Mouse (Mus musculus): ENCODE results near the gene 0610010K14Rik. TPM values are rescaled to one million over a fixed set of nuclear protein-coding genes. Genes with fewer than 3 reads are reported as not detected.
A peak's percentile ranks its signal among the peaks of the same experiment; 100 is the strongest.

Gene 0610010K14Rik
- polyA plus RNA-seq (2017; shearing (Covaris generic)) = 100 to 1,000 TPM; 133 to 147 (median 134) TPM

DNA sequence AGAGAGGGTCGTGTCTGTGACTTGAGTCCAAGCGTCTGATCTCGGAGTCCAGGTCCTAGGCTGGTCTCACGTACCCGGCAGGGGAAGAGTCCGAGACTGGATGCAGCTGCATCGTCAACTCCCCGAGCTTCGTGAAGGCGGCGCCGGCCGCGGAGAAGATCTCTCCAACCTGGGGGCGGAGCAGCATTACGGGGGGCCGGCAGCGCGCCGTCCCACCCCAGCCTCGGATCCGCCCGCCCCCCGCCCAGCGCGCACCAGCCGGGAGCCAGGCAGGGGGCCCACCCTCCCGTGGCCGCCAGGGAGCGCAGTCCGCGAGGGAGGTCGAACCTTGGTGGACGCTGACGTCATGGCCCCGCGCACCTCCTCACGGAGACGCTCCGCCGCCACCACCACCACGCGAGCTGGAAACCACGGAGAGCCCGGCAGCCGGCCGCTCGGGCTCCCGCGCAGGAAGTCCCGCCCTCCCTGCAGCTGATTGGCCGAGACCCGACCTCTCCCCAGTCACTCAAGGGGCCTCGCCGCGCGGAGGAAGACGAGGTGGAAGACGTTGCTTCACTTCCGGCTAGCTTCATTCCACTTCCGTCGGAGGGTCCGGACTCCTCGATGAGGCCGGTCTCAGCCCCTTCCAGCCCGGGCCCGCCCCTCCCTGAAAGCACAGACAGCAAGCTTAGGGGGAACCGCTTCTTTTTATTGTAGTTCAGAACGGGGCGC lies at the start of gene 0610010K14Rik:
0610010K14Rik (minus strand) TSS at position 458 of the 711 bp plus-strand sequence.
- peak; percentile 87 for ATAC-seq

DNA sequence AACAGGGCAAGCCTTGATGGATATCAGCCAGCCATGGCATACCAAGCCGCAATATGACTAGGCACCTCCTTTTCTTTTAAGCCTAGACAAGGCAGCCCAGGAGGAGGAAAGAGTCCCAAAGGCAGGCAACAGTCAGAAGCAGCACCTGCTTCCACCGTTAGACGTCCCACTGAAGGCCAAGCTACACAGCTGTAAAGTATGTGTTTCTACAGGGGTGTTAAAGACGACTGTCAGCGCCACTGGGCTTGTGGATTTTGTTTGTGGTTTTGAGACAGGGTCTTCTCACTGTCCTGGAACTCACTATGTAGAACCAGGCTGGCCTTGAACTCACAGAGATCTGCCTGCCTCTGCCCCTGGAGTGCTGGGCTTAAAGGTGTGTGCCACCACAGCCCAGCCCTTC lies 48.0 kb upstream of the 0610010K14Rik start:
- no peak for ATAC-seq

DNA sequence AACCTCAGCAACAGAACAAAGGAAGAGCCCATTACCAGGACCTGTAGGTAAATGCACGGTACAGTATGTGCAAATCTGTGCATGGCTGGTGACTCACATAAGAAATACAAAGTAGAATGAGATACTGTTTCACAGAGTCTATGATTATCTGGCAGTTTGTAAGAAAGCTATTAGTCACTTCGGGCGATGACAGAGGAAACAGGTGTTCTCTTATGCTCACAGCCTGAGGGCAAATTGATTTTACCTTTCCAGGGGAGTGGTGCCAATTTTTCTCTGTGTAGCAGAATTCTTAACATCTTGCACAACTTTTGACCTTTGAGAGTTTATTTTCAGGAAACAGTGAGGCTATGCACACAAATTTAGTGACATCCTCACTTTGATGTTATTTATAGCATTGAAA lies 47.0 kb upstream of the 0610010K14Rik start:
- ATAC-seq = no peak

DNA sequence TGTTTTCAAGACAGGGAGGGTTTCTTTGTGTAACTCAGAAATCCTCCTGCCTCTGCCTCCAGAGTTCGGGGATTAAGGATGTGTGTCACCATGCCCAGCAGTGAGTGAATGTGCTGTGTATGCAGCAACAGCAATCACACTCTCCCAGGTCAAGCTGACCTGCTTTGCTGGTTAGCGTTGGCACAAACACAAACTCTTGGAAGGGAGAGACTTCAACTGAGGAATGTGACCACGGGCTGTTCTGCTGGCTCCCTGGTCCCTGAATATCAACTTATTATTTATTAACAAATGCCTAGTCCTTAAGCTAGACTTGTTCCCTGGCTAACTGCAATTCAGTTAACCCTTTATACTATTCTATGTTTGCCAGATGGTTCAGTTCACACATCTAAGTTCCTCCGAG lies 46.0 kb upstream of the 0610010K14Rik start:
- no peak for ATAC-seq

DNA sequence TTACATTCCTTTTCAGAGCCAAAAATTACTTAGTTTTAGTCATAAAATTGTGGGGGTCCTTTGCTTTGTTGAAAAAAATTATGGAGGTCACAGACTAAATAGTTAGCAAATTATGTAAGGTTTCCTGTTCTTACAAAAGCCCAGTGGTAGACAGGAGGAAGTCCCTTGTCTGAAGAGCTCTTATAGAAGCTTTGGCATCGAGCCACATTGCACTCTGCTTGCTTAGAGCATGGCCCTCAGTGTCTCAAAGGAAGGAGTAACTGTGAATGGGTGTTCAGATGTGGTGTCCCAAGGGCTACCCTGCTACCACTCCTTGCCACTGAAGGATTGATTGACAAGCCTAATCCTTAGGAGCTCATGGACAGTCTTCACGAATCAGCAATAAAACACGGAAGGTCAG lies 42.7 kb upstream of the 0610010K14Rik start:
- peak; percentile 43 for ATAC-seq

DNA sequence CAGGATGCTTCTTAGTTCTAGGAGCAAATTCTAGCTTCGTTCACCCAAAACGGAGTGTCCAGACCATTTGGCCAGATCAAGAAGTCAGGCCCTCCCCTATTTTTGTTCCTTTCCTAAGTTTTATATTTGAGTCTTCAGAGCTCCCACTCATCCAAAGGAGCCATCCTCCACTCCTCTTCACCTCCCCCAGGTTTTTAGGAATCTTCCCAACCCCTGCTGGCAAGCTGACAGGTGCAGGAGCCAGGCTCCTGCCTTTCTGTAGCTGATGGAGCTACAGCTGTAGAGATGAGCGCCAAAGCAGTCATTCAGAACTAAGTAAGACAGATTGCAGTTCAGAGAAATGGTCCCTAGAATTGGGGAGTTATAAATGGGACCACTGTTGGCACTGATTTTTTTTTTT lies 41.2 kb upstream of the 0610010K14Rik start:
- ATAC-seq = no peak

DNA sequence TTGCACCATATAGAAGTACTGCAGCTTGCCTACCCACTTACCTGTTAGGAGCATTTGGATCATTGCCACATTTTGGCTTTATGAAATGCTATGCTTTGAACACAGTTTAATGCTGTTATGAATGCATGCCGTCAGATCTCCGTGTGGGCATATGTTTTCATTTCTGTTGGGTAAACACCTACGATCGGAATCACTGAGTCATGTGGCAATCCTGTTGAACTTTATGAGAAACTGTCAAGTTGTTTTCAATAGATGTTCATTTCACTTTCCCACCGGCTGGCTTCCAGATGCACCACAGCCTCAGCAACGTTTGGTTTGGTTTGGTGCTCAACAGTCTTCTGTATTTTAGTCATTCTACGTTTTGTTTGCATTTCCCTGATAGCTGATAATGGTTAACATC lies 33.9 kb upstream of the 0610010K14Rik start:
- peak; percentile 74 for ATAC-seq

DNA sequence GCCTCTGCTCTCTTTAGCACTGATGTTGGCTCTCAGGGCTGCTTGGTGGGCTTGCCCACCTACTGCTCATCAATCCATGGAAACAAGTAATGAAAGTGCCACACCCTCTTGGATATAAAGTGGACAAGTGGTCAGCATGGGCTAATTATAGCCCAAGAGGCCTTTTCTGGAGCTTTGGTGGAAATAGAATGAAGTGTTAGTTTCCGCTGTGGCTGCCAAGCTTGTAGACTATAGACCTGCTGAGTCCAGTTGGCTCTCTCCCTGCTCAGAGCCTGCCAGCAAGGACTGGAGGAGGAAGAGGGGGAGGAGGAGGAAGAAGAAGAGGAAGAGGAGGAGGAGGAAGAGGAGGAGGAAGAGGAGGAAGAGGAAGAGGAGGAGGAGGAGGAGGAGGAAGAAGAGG lies 28.7 kb upstream of the 0610010K14Rik start:
- no peak for ATAC-seq

DNA sequence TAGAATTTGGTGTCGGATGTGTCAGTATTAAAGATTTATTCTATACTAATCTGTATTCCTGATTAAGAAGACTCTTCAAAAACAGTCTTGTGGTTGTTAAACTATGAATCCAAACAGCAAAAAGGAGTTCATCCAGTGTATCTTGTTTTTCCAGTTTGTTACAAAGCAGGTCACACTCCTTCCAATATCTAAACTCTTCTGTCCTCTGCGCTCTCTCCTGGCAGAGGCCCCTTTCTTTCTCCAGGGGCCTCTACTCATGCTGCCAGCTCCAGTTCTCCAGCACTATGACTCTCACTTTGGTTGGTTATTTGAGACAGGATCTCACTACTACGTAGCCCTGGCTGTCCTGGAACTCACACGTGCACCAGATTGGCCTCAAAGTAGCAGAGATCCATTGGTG lies 28.1 kb upstream of the 0610010K14Rik start:
- ATAC-seq = no peak

DNA sequence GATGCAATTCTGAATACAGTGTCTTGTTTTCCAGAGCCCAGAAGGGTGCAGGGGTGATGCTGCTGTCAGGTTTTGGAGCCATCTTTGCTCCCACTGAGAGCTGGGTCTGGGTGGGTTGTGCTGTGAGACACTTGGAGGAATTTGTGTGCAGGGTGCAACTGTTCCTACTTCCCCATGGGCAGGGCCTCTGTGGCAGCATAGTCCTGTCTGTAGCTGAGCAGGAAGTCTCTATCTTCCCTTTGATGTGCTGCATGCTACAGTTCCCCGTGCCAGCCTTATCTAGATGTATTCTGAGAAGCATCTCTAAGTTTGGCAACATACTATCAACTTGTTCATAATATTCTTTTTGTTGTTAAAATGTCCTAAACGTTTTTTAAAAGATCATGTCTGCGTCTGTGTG lies 27.5 kb upstream of the 0610010K14Rik start:
- ATAC-seq = peak; percentile 82

DNA sequence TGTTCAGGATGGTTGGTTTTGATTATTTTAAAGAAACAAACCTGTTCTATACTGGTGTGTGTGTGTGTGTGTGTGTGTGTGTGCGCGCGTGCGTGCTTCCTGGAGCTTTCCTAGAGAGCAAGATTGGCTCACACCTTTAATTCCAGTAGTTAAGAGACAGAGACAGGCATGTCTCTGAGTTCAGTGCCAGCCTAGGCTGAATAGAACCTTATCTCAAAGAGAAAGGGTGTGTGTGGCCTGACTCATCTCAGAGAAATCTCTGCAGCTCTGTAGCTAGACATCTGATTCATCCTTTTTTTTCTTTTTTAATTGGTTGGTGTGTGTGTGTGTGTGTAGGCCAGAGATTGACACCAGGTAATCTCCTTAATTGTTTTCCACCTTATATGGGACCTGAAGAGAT lies 21.3 kb upstream of the 0610010K14Rik start:
- ATAC-seq = no peak

DNA sequence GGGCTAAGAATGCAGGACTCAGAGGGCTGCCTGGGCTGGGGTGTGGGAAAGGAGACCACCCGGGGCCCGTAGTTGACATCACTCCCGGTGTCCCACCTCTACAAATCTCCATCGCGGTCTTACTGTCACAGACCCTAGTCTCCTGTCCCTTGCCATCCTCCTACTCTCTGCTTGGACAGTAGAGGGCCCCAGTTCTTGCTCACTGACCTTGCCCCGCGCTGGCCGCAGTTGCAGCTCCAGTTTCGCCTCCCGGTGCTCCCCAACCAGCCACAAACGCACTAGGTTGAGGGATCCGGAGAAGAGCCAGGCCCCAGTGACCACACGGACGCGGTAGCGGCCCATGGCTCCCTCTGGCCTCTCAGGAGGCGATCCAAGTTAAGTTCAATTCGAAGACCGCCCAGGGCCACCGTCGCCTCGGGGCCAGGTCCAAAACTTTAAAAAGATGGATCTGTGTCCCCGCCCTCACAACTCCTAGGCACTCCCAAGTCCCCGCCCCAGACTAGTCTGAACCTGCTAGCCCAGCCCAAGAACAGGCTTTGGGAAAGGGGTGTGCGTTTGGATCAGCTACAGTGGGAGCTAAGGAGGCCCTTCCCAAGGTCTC lies 17.3 kb upstream of the 0610010K14Rik start, which contains the start of gene Alox12:
Alox12 (minus strand) TSS at position 423 of the 601 bp plus-strand sequence.
- no peak for ATAC-seq

DNA sequence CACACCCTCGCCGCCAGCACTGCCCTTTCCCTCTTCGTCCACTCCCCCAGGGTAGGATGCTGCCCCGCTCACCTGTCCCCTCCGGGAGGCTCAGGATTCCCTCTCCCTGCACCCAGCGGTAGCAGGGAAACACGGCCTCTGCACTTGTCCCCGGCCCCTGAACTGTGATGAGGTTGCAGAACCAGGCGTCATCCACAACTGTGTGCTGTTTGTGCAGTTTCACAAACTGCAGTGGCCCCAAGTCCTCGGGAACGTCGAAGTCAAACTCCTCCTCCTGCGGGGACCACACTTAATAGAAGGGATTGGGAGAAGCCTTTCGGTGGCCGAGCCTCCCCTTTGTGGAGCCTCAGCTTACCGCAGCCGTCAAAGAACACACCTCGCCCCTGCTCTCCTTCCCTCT lies 16.6 kb upstream of the 0610010K14Rik start:
- no peak for ATAC-seq

DNA sequence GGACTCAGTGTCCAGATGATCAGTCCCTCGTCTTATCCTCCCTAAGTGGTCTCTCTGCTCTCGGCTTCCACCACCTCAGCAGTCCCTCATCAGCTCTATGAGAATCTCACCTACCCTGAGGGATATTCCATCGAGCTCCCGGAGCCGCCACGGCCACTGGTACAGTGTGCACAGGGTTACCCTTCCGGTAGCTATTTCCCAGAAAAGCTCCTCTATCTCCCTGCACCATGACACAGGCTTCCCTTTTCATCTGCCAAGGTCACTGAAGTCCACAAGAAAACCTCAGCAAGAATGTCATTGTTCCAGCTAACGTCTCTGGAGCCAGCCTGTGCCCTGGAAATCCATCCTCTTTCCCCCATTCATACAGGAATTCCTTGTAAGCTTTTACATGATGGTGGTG lies 14.1 kb upstream of the 0610010K14Rik start:
- no peak for ATAC-seq

DNA sequence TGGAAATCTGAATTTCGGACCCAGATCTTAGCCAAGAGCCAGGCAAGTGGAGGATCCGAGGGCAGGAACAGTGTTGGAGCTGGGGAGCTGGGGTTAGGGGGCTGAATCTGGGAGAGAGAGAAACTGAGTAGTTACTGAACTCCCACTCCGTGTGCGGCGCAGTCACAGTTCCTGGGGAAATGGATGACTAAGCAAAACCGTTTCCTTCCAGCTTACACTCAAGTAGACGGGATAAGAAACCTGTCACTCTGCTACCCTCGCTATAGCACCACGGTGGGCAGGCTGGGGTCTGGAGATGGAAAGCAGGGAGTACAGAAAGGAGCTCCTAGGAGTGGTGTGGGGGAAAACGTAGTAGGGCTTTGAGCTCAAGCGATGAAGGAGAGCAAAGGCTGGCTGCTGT lies 12.4 kb upstream of the 0610010K14Rik start:
- ATAC-seq = no peak

DNA sequence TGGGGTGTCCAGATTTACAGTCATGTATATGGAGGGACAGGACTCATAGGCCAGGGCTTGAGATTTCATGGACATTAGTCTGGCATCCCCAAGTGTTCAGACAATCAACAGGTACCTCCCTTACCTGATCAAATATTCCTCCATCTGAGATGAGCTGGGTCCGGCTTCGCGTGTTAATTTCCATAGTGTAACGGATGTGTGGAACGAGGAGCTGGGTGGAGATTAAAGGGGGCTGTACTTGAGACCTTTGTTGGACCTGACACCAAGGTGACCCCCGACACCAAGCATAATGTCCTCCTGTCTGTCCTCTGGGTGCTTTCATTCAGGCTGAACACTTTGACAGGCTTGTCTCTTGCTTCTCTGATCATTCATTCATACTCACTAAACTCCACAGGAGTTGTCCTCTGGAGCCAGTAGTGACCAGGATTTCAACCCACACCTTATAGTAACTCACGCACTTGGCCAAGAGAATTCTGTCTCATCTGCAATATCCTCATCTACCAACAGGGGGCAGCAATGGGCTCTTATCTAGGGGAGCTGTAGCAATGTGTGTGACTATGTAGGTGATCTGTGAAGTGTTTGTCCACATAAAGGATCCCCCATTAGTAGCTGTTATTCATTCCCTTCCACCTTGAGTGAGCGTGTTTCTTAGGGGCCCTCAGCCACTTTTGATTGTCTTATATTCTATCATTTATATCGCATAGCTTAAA lies 9.6 kb upstream of the 0610010K14Rik start:
- ATAC-seq = no peak

DNA sequence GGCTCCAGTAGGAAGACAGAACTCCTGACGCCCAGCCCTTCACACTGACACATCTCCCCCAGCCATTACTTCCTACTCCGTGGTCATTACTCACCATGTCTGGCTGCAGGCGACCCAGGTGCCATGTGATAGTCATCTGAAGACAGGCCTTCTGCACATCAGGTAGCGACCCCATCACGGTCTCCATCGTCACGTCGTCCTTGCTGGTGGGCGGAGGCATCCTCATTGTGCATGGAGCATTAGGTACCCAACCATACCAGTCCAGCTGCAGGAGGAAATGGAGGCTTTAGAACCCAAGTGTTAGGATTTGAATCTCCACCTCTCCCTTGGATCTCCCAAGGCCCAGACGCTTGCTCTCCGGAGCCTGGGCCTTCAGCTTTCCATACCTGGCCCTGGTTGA lies 4.9 kb upstream of the 0610010K14Rik start:
- no peak for ATAC-seq

DNA sequence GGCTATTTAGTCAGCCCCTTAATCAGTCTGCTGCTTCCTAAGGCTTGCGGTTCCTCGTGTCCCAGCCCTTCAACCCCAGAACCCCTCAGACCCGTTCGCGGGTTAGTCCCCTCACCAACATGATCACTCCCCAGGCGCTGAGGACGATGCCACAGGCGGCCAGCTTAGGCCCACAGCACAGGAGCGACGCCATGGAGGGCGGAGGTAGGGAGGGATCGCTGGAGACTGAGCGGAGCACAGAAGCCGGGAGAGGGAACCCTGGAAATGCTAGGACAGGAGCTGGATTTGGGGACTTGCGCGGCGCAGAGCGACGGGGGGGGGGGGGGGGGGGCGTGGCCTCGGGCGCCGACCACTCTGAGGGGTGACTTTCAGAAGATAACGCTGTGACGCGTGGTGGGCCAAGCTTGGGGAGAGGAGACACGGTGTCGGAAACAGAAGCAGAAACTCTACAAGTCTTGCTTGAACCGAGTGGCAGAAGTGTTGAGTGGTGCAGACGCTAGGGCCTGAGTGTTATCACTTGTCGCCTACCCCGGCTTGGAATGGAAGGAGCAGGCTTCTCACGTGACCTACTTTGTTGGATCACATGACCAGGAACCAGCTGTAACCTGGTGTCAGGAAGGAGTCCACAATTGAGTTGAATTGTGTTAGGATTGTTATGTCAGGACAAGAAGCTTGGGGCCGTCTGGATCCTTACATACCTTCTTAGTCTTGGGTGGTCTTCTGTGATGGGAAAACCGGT lies 2.0 kb upstream of the 0610010K14Rik start, which contains the start of the genes Gm21988 and Rnasek:
Gm21988 (minus strand) TSS at position 290 of the 739 bp plus-strand sequence.
Rnasek (minus strand) TSS at position 302 of the 739 bp plus-strand sequence.
- ATAC-seq = peak; percentile 61

DNA sequence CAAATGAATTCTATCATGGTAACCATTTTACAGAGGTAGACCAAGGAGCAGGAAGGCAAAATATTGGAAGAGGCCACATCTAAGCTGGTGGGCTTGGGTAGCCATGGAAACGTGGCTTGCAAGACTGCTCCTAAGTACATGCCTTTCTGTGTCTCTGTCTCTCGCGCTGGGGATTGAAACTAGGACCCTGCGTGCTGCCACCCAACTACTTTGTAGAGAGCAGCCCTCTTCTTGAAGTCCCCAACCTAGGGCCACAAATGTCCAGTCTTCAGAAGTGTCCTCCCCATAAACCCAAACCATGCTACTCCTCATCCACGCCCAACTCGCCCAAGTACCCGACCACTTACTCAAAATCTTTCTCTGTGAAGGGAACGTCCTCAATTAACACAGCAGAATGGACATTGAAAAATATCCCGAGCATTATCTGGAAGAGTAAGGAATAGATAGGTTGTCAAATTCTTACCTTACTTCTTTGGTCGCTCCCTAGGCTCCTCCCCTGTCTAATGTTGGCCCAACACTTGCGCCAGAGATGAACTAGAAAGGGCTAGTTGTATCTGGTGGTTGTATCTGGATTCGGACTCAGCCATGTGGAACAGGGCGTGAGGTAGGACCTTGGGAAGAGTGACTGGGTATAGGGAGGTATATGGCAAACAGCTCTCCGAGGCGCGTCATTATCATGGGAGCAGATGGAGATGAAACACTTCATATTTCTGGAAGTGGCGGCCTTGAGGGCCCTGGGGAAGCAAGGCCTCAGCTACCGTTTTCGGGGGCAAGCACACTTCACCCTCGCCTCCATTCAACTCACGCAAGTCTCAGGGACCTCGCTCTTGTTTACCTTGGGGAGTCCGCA lies 1.1 kb upstream of the 0610010K14Rik start:
- no peak for ATAC-seq

DNA sequence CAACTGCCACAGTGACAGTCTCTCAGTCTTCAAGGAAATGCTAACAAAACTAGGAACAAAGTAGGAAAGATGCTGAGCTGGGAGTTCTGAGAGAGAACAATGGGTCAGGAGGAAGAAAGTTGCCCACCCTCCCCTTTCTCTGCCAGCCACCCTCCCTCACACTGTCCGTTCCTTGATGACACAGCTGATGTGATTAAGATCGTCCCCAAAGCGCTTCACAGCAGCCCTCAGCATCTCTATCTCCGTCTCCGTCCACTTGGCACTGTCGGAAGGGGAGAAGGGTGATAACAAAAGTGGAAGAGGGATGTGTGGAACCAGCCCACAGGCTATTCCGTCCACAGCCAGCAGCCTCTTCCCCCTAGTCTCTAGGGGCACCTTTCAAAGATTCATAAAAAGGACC lies 997 bp downstream of the 0610010K14Rik start:
- ATAC-seq = no peak

DNA sequence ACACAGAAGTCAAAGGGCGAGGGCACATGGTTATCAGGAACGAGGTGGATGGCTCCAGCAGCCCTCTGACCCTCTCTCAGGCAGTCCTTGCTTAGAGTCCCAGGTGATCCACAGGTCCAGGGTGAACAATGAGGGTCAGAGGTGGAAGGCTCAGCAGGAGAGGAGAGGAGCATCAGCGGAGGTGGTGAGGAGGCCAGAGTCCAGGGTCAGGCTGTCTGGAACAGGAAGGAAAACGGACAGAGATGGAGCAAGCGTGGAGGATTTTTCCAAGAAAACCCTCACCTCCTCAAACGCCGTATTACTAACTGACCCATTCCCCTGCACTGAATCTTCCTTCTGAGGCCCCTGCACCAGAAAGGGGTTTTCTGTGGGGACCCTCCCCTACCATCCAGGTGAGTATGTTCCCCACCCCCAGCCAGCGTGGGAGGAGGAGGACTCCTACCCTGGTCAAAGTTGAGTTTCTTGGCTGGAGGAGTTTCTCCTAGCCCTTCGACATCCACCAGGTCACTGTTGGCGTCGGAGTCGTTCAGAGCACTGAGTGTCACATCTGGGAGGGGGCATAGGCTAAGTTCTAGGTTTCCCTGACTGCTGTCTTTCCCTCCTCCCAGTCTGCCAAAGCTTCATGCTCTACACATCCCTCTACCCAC lies 2.3 kb downstream of the 0610010K14Rik start:
- ATAC-seq = no peak

All from inflammation-experienced regulatory T-cells, adult 6 months (primary cell).